In the genomic region with DNA sequence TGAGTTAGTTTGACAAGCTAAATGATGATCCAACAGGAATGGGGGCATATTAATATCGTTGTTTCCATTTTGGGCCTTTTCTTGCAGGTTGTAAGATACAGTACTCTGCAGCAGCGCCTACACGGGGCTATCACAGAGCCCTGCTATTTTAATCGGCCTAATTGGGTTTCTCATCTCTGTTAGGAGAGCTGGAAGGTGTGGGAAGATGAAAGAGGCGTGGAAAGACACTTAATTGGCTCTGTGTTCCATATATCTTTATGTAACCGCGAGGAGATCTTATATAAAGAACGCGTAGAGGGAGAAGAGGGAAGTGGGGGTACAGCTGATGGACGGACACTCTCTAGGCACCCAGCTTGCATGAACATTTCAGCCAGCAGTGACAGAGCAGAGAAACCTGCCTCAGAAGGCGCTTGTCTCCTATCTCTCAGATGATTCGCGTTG, we compare ENCODE assay signal across 8 mouse cellular contexts.
DNase-seq lines count a peak whose midpoint lies in the region; ATAC-seq and TF ChIP-seq lines count a peak whose summit lies in the region.

No protein-coding gene starts in this region.

- H3K27me3 ChIP-seq in forebrain, embryonic 13.5 days: no peaks in the 10 kb centered on the region

- H3K36me3 ChIP-seq in forebrain, embryonic 13.5 days (ENCODE audit: poor library complexity, severe bottlenecking): no peaks in the 10 kb centered on the region

- H3K9ac ChIP-seq in forebrain, embryonic 13.5 days: no peak overlapping the region

- H3K4me1 ChIP-seq in forebrain, embryonic 13.5 days: peaks cover 4% of the 10 kb centered on the region; the same call in 1 of the 2 replicates

- peak overlapping the region; percentile 21; the same call in 1 of the 2 replicates for H3K4me3 ChIP-seq in layer of hippocampus, adult 2 months
- H3K4me3 ChIP-seq in forebrain, embryonic 13.5 days: no peak overlapping the region; the same call in 1 of the 2 replicates

- no peak for TF ChIP-seq CTCF in layer of hippocampus, adult 2 months (conservative IDR thresholded peaks at IDR 0.05)

- no peaks in the 10 kb centered on the region for H3K9me3 ChIP-seq in forebrain, embryonic 13.5 days (replicated peaks)

- peak; percentile 16; the same call in 1 of the 2 replicates for ATAC-seq in forebrain, embryonic 13.5 days

- WGBS in forebrain, embryonic 13.5 days: 53% methylated on average over 13 of the region's 13 CpGs

- peak overlapping the region; percentile 54 for H3K27ac ChIP-seq in layer of hippocampus, adult 2 months
- no peak overlapping the region for H3K27ac ChIP-seq in forebrain, embryonic 13.5 days

- peak; percentile 13 for DNase-seq in layer of hippocampus, adult 2 months (ENCODE audit: low spot score in 2 of 2)
- DNase-seq in layer of hippocampus, postnatal 14 days (ENCODE audit: low spot score in 2 of 2): no peak
- peak; percentile 1 for DNase-seq in induced T-regulatory cell, adult 2 months (ENCODE audit: low read depth)
- peak; percentile 67 to 69 for DNase-seq in right cerebral cortex, adult 2 months (ENCODE audit: low spot score in 2 of 2)
- no peak for DNase-seq in retina, postnatal 1 day
- no peak for DNase-seq in cerebellum, postnatal 36 days
- no peak for DNase-seq in B cell, adult 2 months

- H3K4me2 ChIP-seq in forebrain, embryonic 13.5 days: peak overlapping the region; percentile 45

Comparison
In these comparisons a context has a peak if more than half of its experiments do, and no peak if none do; other contexts are left out.
1. DNase-seq: peak in layer of hippocampus, adult 2 months (2 of 2), induced T-regulatory cell, adult 2 months (single experiment) and right cerebral cortex, adult 2 months (2 of 2); none in layer of hippocampus, postnatal 14 days (0 of 2), retina, postnatal 1 day (single experiment), cerebellum, postnatal 36 days (0 of 2) and B cell, adult 2 months (0 of 2).